Mouse (Mus musculus): ENCODE measurements around the gene Vps26a. TPM values are rescaled to one million over a fixed set of nuclear protein-coding genes. Genes with fewer than 3 reads are reported as not detected.

Gene Vps26a
- polyA plus RNA-seq, 1 experiment = 25.6 TPM

DNA sequence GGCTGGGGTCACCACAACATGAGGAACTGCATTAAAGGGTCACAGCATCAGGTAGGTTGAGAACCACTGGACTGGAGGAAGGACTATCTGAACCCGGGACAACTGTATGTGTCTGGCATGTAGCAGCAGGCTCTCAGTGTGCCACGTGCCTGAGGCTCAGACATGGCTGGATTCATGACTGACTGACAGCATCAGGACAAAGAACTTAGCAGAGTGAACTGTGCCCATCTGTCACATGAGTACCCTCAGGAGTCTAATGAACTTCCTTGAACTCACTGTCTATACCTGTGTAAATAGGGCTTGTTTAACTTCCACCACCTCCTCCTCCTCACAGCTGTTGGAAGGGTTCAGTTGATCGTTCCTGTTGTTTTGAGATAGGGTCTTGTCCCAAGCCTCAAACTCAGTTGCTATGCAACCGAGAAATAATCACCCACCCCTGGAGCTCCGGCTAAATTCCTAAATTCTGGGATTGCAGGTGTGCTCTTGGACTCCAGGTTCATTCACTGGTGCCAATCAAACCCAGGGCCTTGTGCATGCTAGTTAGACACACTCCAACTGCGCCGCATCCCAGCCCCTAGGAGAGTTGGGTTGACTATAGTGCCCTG is 35.8 kb upstream of the Vps26a start:
- no peak overlapping the region for H3K4me3 ChIP-seq
- no peaks in the 10 kb centered on the region for H3K79me2 ChIP-seq (ENCODE audit: control insufficient read depth, insufficient read depth)
- H3K4me2 ChIP-seq (ENCODE audit: low read depth) = no peak overlapping the region
- H3K36me3 ChIP-seq (ENCODE audit: control insufficient read depth, insufficient read depth) = no peaks in the 10 kb centered on the region
- TF ChIP-seq REST (IDR thresholded peaks at IDR 0.05; ENCODE audit: insufficient read depth, insufficient read length) (no peak), POLR2A (IDR thresholded peaks at IDR 0.05; ENCODE audit: insufficient read length, low read depth) (no peak), MAX (IDR thresholded peaks at IDR 0.05; ENCODE audit: low read depth) (no peak), CEBPB (IDR thresholded peaks at IDR 0.05; ENCODE audit: insufficient read depth, poor library complexity, severe bottlenecking) (no peak), TCF12 (IDR thresholded peaks at IDR 0.05; ENCODE audit: insufficient read depth, poor library complexity, severe bottlenecking) (no peak), POLR2AphosphoS2 (IDR thresholded peaks at IDR 0.05; ENCODE audit: insufficient read length, low read depth) (no peak), USF1 (IDR thresholded peaks at IDR 0.05; ENCODE audit: low read depth) (no peak), SRF (IDR thresholded peaks at IDR 0.05; ENCODE audit: control insufficient read depth, insufficient read length, low read depth) (no peak), TCF3 (IDR thresholded peaks at IDR 0.05; ENCODE audit: insufficient read length, low read depth) (no peak), MYOG (IDR thresholded peaks at IDR 0.05; ENCODE audit: control insufficient read depth in 1 of 3, insufficient read depth in 1 of 3, insufficient read length in 2 of 3, low read depth in 2 of 3) (no peak), E2F4 (IDR thresholded peaks at IDR 0.05; ENCODE audit: insufficient read depth) (no peak), MYOD1 (IDR thresholded peaks at IDR 0.05; ENCODE audit: control insufficient read depth in 1 of 3, insufficient read length in 2 of 3, low read depth in 2 of 3) (no peak)
- H3ac ChIP-seq (ENCODE audit: control insufficient read depth, insufficient read length) = no peak overlapping the region
- peaks cover 35% of the 10 kb centered on the region for H3K27me3 ChIP-seq (ENCODE audit: control insufficient read depth, insufficient read depth, insufficient read length)

DNA sequence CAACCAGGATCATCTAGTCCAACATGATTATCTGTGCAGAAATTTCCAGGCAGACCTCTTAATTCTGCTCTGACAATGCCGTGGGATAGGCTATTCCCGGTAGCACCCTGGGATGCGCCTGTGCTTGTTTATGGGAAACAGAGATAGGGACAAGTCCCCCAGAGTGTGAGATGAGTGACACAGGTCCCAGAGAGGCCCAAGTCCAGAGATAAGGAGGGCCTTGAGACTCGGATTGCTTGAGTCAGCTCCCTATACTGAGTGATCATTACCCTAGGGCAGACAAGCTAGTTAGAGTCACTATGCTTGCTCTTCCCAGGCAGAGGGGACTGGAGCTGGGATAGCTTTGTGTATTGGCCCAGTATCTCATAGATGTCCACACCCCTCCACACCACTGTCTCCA is 35.2 kb upstream of the Vps26a start:
- no peak for TF ChIP-seq POLR2AphosphoS2 (IDR thresholded peaks at IDR 0.05; ENCODE audit: insufficient read length, low read depth)
- TF ChIP-seq MAX (IDR thresholded peaks at IDR 0.05; ENCODE audit: low read depth) = no peak
- no peak for TF ChIP-seq MYOD1 (IDR thresholded peaks at IDR 0.05; ENCODE audit: control insufficient read depth in 1 of 3, insufficient read length in 2 of 3, low read depth in 2 of 3)
- TF ChIP-seq MYOG (IDR thresholded peaks at IDR 0.05; ENCODE audit: control insufficient read depth in 1 of 3, insufficient read depth in 1 of 3, insufficient read length in 2 of 3, low read depth in 2 of 3) = no peak
- no peak for TF ChIP-seq USF1 (IDR thresholded peaks at IDR 0.05; ENCODE audit: low read depth)
- no peak for TF ChIP-seq SRF (IDR thresholded peaks at IDR 0.05; ENCODE audit: control insufficient read depth, insufficient read length, low read depth)
- no peak for TF ChIP-seq TCF3 (IDR thresholded peaks at IDR 0.05; ENCODE audit: insufficient read length, low read depth)
- TF ChIP-seq POLR2A (IDR thresholded peaks at IDR 0.05; ENCODE audit: insufficient read length, low read depth) = no peak
- TF ChIP-seq E2F4 (IDR thresholded peaks at IDR 0.05; ENCODE audit: insufficient read depth) = no peak
- TF ChIP-seq TCF12 (IDR thresholded peaks at IDR 0.05; ENCODE audit: insufficient read depth, poor library complexity, severe bottlenecking) = no peak
- TF ChIP-seq REST (IDR thresholded peaks at IDR 0.05; ENCODE audit: insufficient read depth, insufficient read length) = no peak
- TF ChIP-seq CEBPB (IDR thresholded peaks at IDR 0.05; ENCODE audit: insufficient read depth, poor library complexity, severe bottlenecking) = no peak
- H3K4me2 ChIP-seq (ENCODE audit: low read depth) = no peak overlapping the region
- no peaks in the 10 kb centered on the region for H3K79me2 ChIP-seq (ENCODE audit: control insufficient read depth, insufficient read depth)

DNA sequence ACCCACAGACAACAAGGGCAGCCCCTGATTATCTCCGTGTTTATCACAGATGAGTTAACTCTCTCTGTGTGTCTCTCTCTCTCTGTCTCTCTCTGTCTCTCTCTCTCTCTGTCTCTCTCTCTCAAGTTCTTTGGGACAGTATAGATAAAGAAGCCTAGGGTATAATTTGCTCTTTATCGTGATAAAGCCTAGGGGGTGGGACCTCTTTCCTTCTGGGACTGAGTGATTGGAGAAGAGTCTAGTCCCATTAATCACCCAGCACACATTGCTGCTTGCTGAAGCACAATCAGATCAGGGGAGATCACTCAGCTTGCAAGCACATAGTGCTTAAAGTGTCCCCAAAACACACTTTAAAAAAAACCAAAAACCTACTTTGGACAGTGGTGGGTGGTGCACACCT is 34.3 kb upstream of the Vps26a start:
- Histone ChIP-seq H3K4me2 (ENCODE audit: low read depth) (no peak overlapping the region), H3K27me3 (ENCODE audit: control insufficient read depth, insufficient read depth, insufficient read length) (peaks cover 30% of the 10 kb centered on the region), H3K36me3 (ENCODE audit: control insufficient read depth, insufficient read depth) (no peaks in the 10 kb centered on the region), H3K4me3 (no peak overlapping the region), H3ac (ENCODE audit: control insufficient read depth, insufficient read length) (no peak overlapping the region), H3K79me2 (ENCODE audit: control insufficient read depth, insufficient read depth) (no peaks in the 10 kb centered on the region)
- TF ChIP-seq USF1 (IDR thresholded peaks at IDR 0.05; ENCODE audit: low read depth) (no peak), E2F4 (IDR thresholded peaks at IDR 0.05; ENCODE audit: insufficient read depth) (no peak)

More for the DNA sequence above, 35.2 kb upstream of the Vps26a start:
- peaks cover 35% of the 10 kb centered on the region for H3K27me3 ChIP-seq (ENCODE audit: control insufficient read depth, insufficient read depth, insufficient read length)
- no peaks in the 10 kb centered on the region for H3K36me3 ChIP-seq (ENCODE audit: control insufficient read depth, insufficient read depth)
- H3ac ChIP-seq (ENCODE audit: control insufficient read depth, insufficient read length) = no peak overlapping the region
- H3K4me3 ChIP-seq = no peak overlapping the region

DNA sequence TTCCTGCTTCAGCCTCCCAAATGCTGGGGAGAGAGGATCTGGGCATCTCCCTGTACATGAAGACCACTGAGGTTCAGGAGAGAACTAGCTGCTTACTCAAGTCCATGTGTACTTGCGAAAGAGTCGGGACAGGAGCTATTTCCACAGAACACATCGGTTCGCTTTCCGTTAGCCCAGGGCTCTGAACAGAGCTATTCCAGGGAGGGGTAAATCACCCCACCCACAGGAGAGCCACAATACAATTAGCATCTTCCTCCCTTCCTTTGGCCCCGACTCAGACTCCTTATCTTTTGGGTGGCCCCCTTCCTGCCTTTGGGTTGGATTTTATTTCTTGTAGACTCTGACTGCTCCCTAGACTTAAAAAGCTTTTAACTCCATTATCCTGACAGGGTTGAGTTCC is 30.9 kb upstream of the Vps26a start:
- H3ac ChIP-seq (ENCODE audit: control insufficient read depth, insufficient read length) = no peak overlapping the region
- no peaks in the 10 kb centered on the region for H3K36me3 ChIP-seq (ENCODE audit: control insufficient read depth, insufficient read depth)
- no peaks in the 10 kb centered on the region for H3K79me2 ChIP-seq (ENCODE audit: control insufficient read depth, insufficient read depth)
- no peak for TF ChIP-seq MAX (IDR thresholded peaks at IDR 0.05; ENCODE audit: low read depth)
- no peak for TF ChIP-seq POLR2AphosphoS2 (IDR thresholded peaks at IDR 0.05; ENCODE audit: insufficient read length, low read depth)
- TF ChIP-seq REST (IDR thresholded peaks at IDR 0.05; ENCODE audit: insufficient read depth, insufficient read length) = no peak
- TF ChIP-seq E2F4 (IDR thresholded peaks at IDR 0.05; ENCODE audit: insufficient read depth) = no peak
- no peak for TF ChIP-seq TCF12 (IDR thresholded peaks at IDR 0.05; ENCODE audit: insufficient read depth, poor library complexity, severe bottlenecking)
- no peak for TF ChIP-seq SRF (IDR thresholded peaks at IDR 0.05; ENCODE audit: control insufficient read depth, insufficient read length, low read depth)
- peaks cover 29% of the 10 kb centered on the region for H3K27me3 ChIP-seq (ENCODE audit: control insufficient read depth, insufficient read depth, insufficient read length)
- no peak overlapping the region for H3K4me2 ChIP-seq (ENCODE audit: low read depth)
- no peak overlapping the region for H3K4me3 ChIP-seq

DNA sequence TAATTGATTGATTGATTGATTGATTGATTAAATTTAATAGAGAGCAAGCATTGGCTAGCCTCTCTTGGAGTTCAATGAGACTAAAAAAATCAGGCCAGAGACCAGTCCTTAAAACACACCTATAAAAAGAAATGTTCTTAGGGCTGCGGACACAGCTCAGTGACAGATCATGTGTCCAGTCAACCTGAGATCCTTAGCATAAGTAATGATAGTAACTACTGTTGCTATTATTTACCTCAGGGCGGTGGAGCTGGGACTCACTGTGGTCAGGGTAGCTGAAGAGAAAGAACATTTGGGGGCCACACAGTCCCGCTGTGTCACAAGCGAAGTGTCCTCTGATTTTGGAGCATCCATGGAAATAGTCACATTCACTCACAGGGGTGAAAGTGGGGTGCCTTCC is 26.2 kb upstream of the Vps26a start:
- H3K79me2 ChIP-seq (ENCODE audit: control insufficient read depth, insufficient read depth) = no peaks in the 10 kb centered on the region
- H3K4me3 ChIP-seq = no peak overlapping the region
- peaks cover 16% of the 10 kb centered on the region for H3K27me3 ChIP-seq (ENCODE audit: control insufficient read depth, insufficient read depth, insufficient read length)
- H3K36me3 ChIP-seq (ENCODE audit: control insufficient read depth, insufficient read depth) = no peaks in the 10 kb centered on the region
- TF ChIP-seq SRF (IDR thresholded peaks at IDR 0.05; ENCODE audit: control insufficient read depth, insufficient read length, low read depth) (no peak), MYOG (IDR thresholded peaks at IDR 0.05; ENCODE audit: control insufficient read depth in 1 of 3, insufficient read depth in 1 of 3, insufficient read length in 2 of 3, low read depth in 2 of 3) (no peak)
- no peak overlapping the region for H3K4me2 ChIP-seq (ENCODE audit: low read depth)
- no peak overlapping the region for H3ac ChIP-seq (ENCODE audit: control insufficient read depth, insufficient read length)
